Mouse (Mus musculus): ENCODE results near the gene Trio.

DNA sequence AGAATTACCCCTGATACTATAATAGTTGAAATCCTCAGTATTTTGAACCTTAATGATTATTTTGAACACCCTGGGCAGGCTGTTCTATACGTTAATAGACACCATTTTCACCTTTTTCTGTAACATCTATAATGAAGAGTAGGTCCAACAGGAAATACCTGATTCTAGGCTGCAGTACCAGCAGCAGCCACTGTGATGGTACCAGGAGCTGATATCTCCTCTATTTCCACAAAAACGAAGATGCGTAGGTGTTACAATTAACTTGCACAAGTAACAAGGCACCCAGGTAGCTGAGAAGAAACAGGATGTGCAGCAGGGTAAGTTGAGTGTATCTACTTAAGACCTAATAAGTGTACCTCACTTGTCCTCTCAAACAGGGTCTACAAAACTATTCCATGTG is 77.8 kb downstream of the Trio start:
- TF ChIP-seq CTCF (IDR thresholded peaks at IDR 0.05; ENCODE audit: low read depth, low read length): no peak
- no peak for TF ChIP-seq POLR2A (IDR thresholded peaks at IDR 0.05; ENCODE audit: borderline replicate concordance, low read depth, low read length)
